Mouse (Mus musculus): ENCODE measurements around the gene Chadl. TPM values are rescaled to one million over a fixed set of nuclear protein-coding genes. Genes with fewer than 3 reads are reported as not detected.

The Chadl gene
- polyA plus RNA-seq, 1 experiment: 0.06 TPM

DNA sequence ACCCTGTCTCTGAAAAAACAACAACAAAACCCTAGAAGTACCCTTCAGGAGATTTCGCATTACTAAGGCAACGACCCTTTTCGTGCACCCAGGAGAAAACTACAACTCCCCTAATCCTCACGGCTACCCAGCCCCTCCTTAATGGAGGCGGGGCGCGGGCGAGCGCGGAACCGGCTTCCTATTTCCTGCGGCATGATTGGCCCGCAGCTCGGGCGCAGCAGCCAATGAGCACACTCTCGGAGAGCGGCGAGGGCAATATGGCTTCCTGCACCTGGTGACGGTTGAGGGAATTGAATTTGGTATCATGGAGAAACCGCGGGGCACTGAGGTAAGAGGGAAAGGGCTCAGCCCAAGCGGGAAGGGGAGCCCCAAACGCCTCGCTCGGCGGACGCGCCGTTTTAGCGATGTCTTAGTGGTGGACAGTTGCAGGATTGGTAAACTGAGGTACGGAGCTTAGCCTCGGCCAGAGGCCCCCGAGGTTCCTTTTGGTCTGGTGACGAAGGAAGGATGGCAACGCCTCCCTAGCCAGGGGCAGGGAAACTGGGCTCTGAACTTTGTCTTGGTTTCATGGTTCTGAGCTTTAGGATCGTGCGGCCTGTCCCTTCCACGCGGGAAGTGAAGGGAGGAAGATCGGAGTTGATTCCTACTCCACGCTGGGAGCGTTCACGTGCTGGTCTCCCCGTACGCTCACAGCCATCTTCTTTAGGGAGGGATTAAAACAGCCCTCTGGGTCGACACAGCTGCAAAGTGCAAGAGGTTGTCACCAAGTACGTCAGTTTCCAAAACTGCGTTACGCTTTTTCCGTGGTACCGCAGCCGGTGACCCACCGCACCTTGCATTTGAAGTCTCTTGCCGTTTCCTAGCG lies 33.2 kb downstream of the Chadl start, which contains the start of gene L3mbtl2:
Gene L3mbtl2, plus strand, starts transcription at position 193 of the 865 bp plus-strand sequence.
- TF ChIP-seq GATA1 (IDR thresholded peaks at IDR 0.05; ENCODE audit: low read length): no peak

GRCm38 (mm10) chr15:81663281-81663680 lies 33.8 kb downstream of the Chadl start:
- no peak for TF ChIP-seq GATA1 (IDR thresholded peaks at IDR 0.05; ENCODE audit: low read length)

DNA sequence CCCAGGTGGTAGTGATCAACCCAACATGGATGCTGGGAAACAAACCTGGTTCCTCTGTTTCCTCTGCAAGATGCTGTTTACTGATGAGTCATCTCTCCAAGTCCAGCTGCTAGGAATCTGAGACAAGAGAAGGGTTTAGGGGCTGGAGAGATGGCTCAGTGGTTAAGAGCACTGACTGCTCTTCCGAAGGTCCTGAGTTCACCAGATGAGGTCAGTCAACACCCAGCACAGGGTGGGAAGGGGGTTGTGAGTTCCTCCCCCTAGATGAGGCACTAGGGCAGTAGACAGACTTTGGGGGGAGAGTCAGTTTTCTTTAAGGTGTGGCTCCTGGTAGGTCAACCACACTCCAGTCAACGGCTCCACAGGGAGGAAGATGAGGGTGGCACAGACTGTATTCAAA lies 35.4 kb downstream of the Chadl start:
- TF ChIP-seq GATA1 (IDR thresholded peaks at IDR 0.05; ENCODE audit: low read length): no peak

- no peak for TF ChIP-seq GATA1 (IDR thresholded peaks at IDR 0.05; ENCODE audit: low read length)
These were observed 46.5 kb downstream of the Chadl start for GRCm38 (mm10) chr15:81650636-81651035.

DNA sequence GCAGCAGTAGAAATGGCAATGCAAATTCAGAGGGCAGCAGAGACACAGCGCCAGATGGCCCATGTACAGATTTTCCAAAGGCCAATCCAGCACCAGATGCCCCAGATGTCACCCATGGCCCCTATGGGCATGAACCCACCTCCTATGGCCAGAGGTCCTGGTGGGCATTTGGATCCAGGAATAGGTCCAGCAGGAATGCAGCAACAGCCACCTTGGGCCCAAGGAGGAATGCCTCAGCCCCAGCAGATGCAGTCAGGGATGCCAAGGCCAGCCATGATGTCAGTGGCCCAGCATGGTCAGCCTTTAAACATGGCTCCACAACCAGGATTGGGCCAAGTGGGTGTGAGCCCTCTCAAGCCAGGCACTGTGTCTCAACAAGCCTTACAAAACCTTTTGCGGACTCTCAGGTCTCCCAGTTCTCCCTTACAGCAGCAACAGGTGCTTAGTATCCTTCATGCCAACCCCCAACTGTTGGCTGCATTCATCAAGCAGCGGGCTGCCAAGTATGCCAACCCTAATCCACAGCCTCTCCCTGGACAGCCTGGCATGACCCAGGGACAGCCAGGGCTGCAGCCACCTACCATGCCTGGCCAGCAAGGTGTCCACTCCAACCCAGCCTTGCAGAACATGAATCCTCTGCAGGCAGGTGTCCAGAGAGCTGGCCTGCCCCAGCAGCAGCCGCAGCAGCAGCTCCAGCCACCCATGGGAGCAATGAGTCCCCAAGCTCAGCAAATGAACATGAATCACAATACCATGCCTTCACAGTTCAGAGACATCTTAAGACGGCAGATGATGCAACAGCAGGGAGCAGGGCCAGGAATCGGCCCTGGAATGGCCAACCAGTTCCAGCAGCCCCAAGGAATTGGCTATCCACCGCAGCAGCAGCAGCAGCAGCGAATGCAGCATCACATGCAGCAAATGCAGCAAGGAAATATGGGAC lies 47.3 kb downstream of the Chadl start:
- no peak for TF ChIP-seq GATA1 (IDR thresholded peaks at IDR 0.05; ENCODE audit: low read length)

Other genes with a start within 250 kb of the Chadl start
- gene Rbx1, start 231.0 kb downstream of the Chadl start, polyA plus RNA-seq (2012): 18.6 and 63.0 TPM in 2 replicates
- gene Ep300, start 111.9 kb downstream of the Chadl start, polyA plus RNA-seq (2012): 26.2 and 28.9 TPM in 2 replicates
- gene L3mbtl2, start 33.4 kb downstream of the Chadl start, polyA plus RNA-seq (2012): 14.9 and 23.6 TPM in 2 replicates
- gene Zc3h7b, start 47.8 kb upstream of the Chadl start, polyA plus RNA-seq (2012): 72.0 and 77.6 TPM in 2 replicates
- gene Rangap1, start 48.2 kb upstream of the Chadl start, polyA plus RNA-seq (2012): 273 and 309 TPM in 2 replicates
- gene Tef, start 105.1 kb upstream of the Chadl start, polyA plus RNA-seq (2012): 53.4 and 92.0 TPM in 2 replicates
- gene Tob2, start 161.5 kb upstream of the Chadl start, polyA plus RNA-seq (2012): 34.5 and 37.6 TPM in 2 replicates
- gene Phf5a, start 174.6 kb upstream of the Chadl start, polyA plus RNA-seq (2012): 5.0 and 21.7 TPM in 2 replicates
- 167 and 205 TPM in 2 replicates for gene Aco2, start 175.0 kb upstream of the Chadl start, polyA plus RNA-seq (2012)
- 66.1 and 86.3 TPM in 2 replicates for gene Polr3h, start 229.0 kb upstream of the Chadl start, polyA plus RNA-seq (2012)
- not detected in 2 replicates for gene Csdc2, start 239.5 kb upstream of the Chadl start, polyA plus RNA-seq (2012)